In genomic region chr11:60698806-60699523, GRCm38 (mm10) we compare ENCODE assay signal across 8 mouse cellular contexts. TPM values are rescaled to one million over a fixed set of nuclear protein-coding genes. Genes with fewer than 3 reads are reported as not detected.
DNase-seq lines count a peak whose midpoint lies in the region; ATAC-seq and TF ChIP-seq lines count a peak whose summit lies in the region.

No protein-coding gene starts in this region.

- peak overlapping the region; percentile 73 for H3K27ac ChIP-seq in left cerebral cortex, adult 2 months
- H3K27ac ChIP-seq in hindbrain, embryonic 12.5 days = peak overlapping the region; percentile 87

- peak overlapping the region; percentile 92 for H3K9ac ChIP-seq in hindbrain, embryonic 12.5 days

- H3K36me3 ChIP-seq in hindbrain, embryonic 12.5 days = 0 out of 2 replicates have a peak, but pooled peaks cover 4% of the 10 kb centered on the region

- peaks cover 43% of the 10 kb centered on the region for H3K4me1 ChIP-seq in hindbrain, embryonic 12.5 days

- WGBS in hindbrain, embryonic 12.5 days = 1% methylated on average over 22 of the region's 22 CpGs

- H3K9me3 ChIP-seq in hindbrain, embryonic 12.5 days (replicated peaks) = no peaks in the 10 kb centered on the region

- DNase-seq in left cerebral cortex, adult 2 months (ENCODE audit: extremely low spot score in 1 of 2, low spot score in 2 of 2) = peak; percentile 16 to 35
- DNase-seq in left cerebral cortex, adult 11 months (ENCODE audit: low spot score) = no peak
- peak; percentile 59 to 69 for DNase-seq in cerebellum, postnatal 10 days
- peak; percentile 13 to 23 for DNase-seq in frontal cortex, postnatal 36 days (ENCODE audit: low spot score in 2 of 2)
- DNase-seq in left cerebral cortex, adult 9 months (ENCODE audit: low spot score in 2 of 2) = peak; percentile 11 to 22
- peak; percentile 36 to 74 for DNase-seq in spleen, postnatal 4 days (ENCODE audit: low spot score in 2 of 2)

- H3K4me2 ChIP-seq in hindbrain, embryonic 12.5 days (replicated peaks) = peak overlapping the region; percentile 78

- no peak; the same call in 1 of the 2 replicates for TF ChIP-seq CTCF in left cerebral cortex, adult 2 months (IDR thresholded peaks at IDR 0.05)

- ATAC-seq in hindbrain, embryonic 12.5 days (ENCODE audit: low FRiP score) = peak; percentile 59
- ATAC-seq in megakaryocyte, adult 5-6 weeks (ENCODE audit: poor library complexity, severe bottlenecking) = 0 out of 2 replicates have a peak, but pooled peaks have one; percentile 8

- intact Hi-C loops in left cerebral cortex, adult 2 months (cut with DNase I) = loop anchor here (5.0 kb wide), 3 partner anchors 78 to 178 kb away; partner anchors contain the start of genes Alkbh5, Smcr8, Tmem11 and Top3a

- no peaks in the 10 kb centered on the region for H3K27me3 ChIP-seq in hindbrain, embryonic 12.5 days

- peak overlapping the region; percentile 97 for H3K4me3 ChIP-seq in left cerebral cortex, adult 2 months
- peak overlapping the region; percentile 70 for H3K4me3 ChIP-seq in hindbrain, embryonic 12.5 days

RNA-seq across cellular contexts. Expression of gene Llgl1, which starts 0.6 kb away (rescaled TPM):
- 10 to 100 TPM; 37.8 to 37.9 TPM for total RNA-seq in left cerebral cortex, adult 2 months (2021)
- 106 and 113 TPM in 2 replicates for polyA plus RNA-seq in hindbrain, embryonic 12.5 days (2016; fragmentation: Nextera tagmentation; extraction: Ambion mirVana)
- total RNA-seq in megakaryocyte, adult 5-6 weeks (2015) = 6.4 and 6.6 TPM in 2 replicates
- 4.1 and 4.9 TPM in 2 replicates for total RNA-seq in megakaryocyte, adult 5-6 weeks (2017)

RNA-seq across cellular contexts. Expression of gene Flii, which starts 28.1 kb away (rescaled TPM):
- 10 to 100 TPM; 65.0 to 65.3 TPM for total RNA-seq in left cerebral cortex, adult 2 months (2021)
- polyA plus RNA-seq in hindbrain, embryonic 12.5 days (2016; fragmentation: Nextera tagmentation; extraction: Ambion mirVana) = 75.5 and 76.7 TPM in 2 replicates
- 115 and 144 TPM in 2 replicates for total RNA-seq in megakaryocyte, adult 5-6 weeks (2015)
- total RNA-seq in megakaryocyte, adult 5-6 weeks (2017) = 158 and 172 TPM in 2 replicates

RNA-seq across cellular contexts. Expression of gene Mief2, which starts 29.2 kb away (rescaled TPM):
- total RNA-seq in left cerebral cortex, adult 2 months (2021) = 10 to 100 TPM; 17.9 to 20.8 TPM
- 18.2 and 20.2 TPM in 2 replicates for polyA plus RNA-seq in hindbrain, embryonic 12.5 days (2016; fragmentation: Nextera tagmentation; extraction: Ambion mirVana)
- 3.3 and 3.7 TPM in 2 replicates for total RNA-seq in megakaryocyte, adult 5-6 weeks (2015)
- 4.7 and 7.4 TPM in 2 replicates for total RNA-seq in megakaryocyte, adult 5-6 weeks (2017)

Comparison
In these comparisons a context has a peak if more than half of its experiments do, and no peak if none do; other contexts are left out.
1. RNA of gene Llgl1, which starts 0.6 kb away (total RNA-seq): 37.8 to 37.9 TPM in left cerebral cortex, adult 2 months; 4.1 to 6.6 TPM in megakaryocyte, adult 5-6 weeks; every median in the first group is over 4 times any median in the second.